Mouse (Mus musculus) right cerebral cortex, postnatal 14 days (tissue): Measurements from ENCODE around the gene U2af2.

Source experiments
- DNase-seq: peaks from one replicate; pipeline ENCODE4 v3.0.0; 2022

U2af2 gene

GRCm38 (mm10) chr7:5125549-5126406, 63.8 kb downstream of the U2af2 start, which contains the start of gene Rasl2-9:
TSS of gene Rasl2-9 (minus strand) at chr7:5125950.
- DNase-seq, result peak; percentile 84
